In the genomic region with DNA sequence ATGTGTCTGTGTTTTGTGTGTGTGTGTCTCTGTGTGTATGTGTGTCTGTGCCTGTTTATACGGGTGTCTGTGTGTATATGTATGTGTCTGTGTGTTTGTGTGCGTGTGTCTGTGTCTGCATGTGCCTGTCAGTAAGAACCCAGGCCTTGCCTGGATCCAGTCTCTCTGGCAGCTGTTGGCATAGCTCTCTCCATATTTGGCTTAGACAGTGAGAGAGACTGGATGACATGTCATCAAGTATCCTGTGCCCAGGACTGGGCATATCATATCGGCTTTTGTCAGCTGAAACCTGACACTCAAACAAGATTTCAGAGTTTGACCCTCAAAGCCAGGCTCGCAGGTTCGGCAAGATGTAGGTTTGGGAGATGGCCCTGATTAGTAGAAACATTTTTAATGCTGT, we compare ENCODE assay signal across 13 mouse cellular contexts. TPM values are rescaled to one million over a fixed set of nuclear protein-coding genes. Genes with fewer than 3 reads are reported as not detected.
DNase-seq lines count a peak whose midpoint lies in the region; ATAC-seq and TF ChIP-seq lines count a peak whose summit lies in the region.
"Had no signal": no experiment of that assay in that cellular context is flagged by ENCODE, and none has a peak within 500 bp of the region (broad histone marks: within the 10 kb centered on the region; RNA-seq: fewer than 3 reads in every experiment).

No protein-coding gene starts in this region.

- H3K36me3 ChIP-seq in limb, embryonic 14.5 days (ENCODE audit: control insufficient read depth, insufficient read depth, low read length), result no peaks in the 10 kb centered on the region
- peaks cover 8% of the 10 kb centered on the region; the same call in 1 of the 2 replicates for H3K36me3 ChIP-seq in limb, embryonic 10.5 days
- peaks cover 20% of the 10 kb centered on the region; the same call in 1 of the 2 replicates for H3K36me3 ChIP-seq in midbrain, embryonic 10.5 days
- H3K36me3 ChIP-seq in forebrain, embryonic 13.5 days (ENCODE audit: poor library complexity, severe bottlenecking), result no peaks in the 10 kb centered on the region

- H3K27me3 ChIP-seq in limb, embryonic 14.5 days (ENCODE audit: control insufficient read depth, insufficient read depth, low read length), result no peaks in the 10 kb centered on the region
- H3K27me3 ChIP-seq in limb, embryonic 10.5 days (ENCODE audit: low read depth, poor library complexity, severe bottlenecking), result no peaks in the 10 kb centered on the region
- H3K27me3 ChIP-seq in midbrain, embryonic 10.5 days (ENCODE audit: low read depth, poor library complexity, severe bottlenecking), result no peaks in the 10 kb centered on the region
- H3K27me3 ChIP-seq in forebrain, embryonic 13.5 days, result no peaks in the 10 kb centered on the region

- no peaks in the 10 kb centered on the region for H3K9me3 ChIP-seq in limb, embryonic 14.5 days (ENCODE audit: control insufficient read depth, low read length)
- no peaks in the 10 kb centered on the region for H3K9me3 ChIP-seq in limb, embryonic 10.5 days (replicated peaks)
- H3K9me3 ChIP-seq in midbrain, embryonic 10.5 days (replicated peaks), result no peaks in the 10 kb centered on the region
- H3K9me3 ChIP-seq in forebrain, embryonic 13.5 days (replicated peaks), result no peaks in the 10 kb centered on the region

- H3K9ac ChIP-seq in limb, embryonic 14.5 days (ENCODE audit: low read depth, low read length, severe bottlenecking), result no peak overlapping the region
- H3K9ac ChIP-seq in forebrain, embryonic 13.5 days, result no peak overlapping the region

- DNase-seq in limb, embryonic 14.5 days (ENCODE audit: low spot score), result no peak
- DNase-seq in limb, embryonic 10.5 days (ENCODE audit: low spot score), result no peak
- peak; percentile 67 for DNase-seq in gastrocnemius, postnatal 25 days
- DNase-seq in heart, postnatal 10 days, result peak; percentile 66 to 81
- DNase-seq in skeletal muscle tissue, adult 2 months (ENCODE audit: low read depth, low spot score), result peak; percentile 71
- no peak for DNase-seq in midbrain, embryonic 10.5 days (ENCODE audit: low spot score)
- no peak for DNase-seq in urinary bladder, postnatal 36 days (ENCODE audit: low spot score in 2 of 2)
- DNase-seq: lung, postnatal 14 days; retina, postnatal 1 day had no signal

- H3K4me2 ChIP-seq in limb, embryonic 14.5 days (replicated peaks; ENCODE audit: low read depth, low read length, severe bottlenecking), result no peak overlapping the region
- no peak overlapping the region for H3K4me2 ChIP-seq in forebrain, embryonic 13.5 days

- H3K4me3 ChIP-seq in limb, embryonic 14.5 days (replicated peaks; ENCODE audit: low read length), result no peak overlapping the region
- H3K4me3 ChIP-seq in limb, embryonic 10.5 days, result no peak overlapping the region
- H3K4me3 ChIP-seq in midbrain, embryonic 10.5 days, result no peak overlapping the region
- no peak overlapping the region for H3K4me3 ChIP-seq in forebrain, embryonic 13.5 days

- ATAC-seq in limb, embryonic 14.5 days (ENCODE audit: low FRiP score, low read depth), result peak; percentile 43; the same call in 1 of the 2 replicates
- no peak for ATAC-seq in forebrain, embryonic 13.5 days

- TF ChIP-seq POLR2A in limb, embryonic 14.5 days (IDR thresholded peaks at IDR 0.05; ENCODE audit: borderline replicate concordance, extremely low read depth, insufficient read depth, insufficient read length), result no peak

- no peak overlapping the region for H3K27ac ChIP-seq in limb, embryonic 14.5 days (replicated peaks; ENCODE audit: low read depth, low read length)
- H3K27ac ChIP-seq in limb, embryonic 10.5 days, result no peak overlapping the region
- no peak overlapping the region for H3K27ac ChIP-seq in midbrain, embryonic 10.5 days (replicated peaks)
- no peak overlapping the region for H3K27ac ChIP-seq in forebrain, embryonic 13.5 days

- H3K4me1 ChIP-seq in limb, embryonic 14.5 days (ENCODE audit: control insufficient read depth, insufficient read depth, low read length), result peaks cover 13% of the 10 kb centered on the region; the same call in 1 of the 2 replicates
- peaks cover 32% of the 10 kb centered on the region for H3K4me1 ChIP-seq in limb, embryonic 10.5 days
- peaks cover 24% of the 10 kb centered on the region for H3K4me1 ChIP-seq in midbrain, embryonic 10.5 days
- peaks cover 17% of the 10 kb centered on the region for H3K4me1 ChIP-seq in forebrain, embryonic 13.5 days

- whole genome bisulfite sequencing in limb, embryonic 14.5 days, result 65% methylated on average over 5 of the region's 5 CpGs
- 74% methylated on average over 5 of the region's 5 CpGs for WGBS in limb, embryonic 10.5 days
- WGBS in midbrain, embryonic 10.5 days, result 82% methylated on average over 5 of the region's 5 CpGs
- WGBS in forebrain, embryonic 13.5 days, result 91% methylated on average over 5 of the region's 5 CpGs

- intact Hi-C loops in heart, postnatal 10 days (cut with DNase I), result no loop called here

RNA-seq across cellular contexts. Expression of a gene that starts 6.2 kb away (rescaled TPM):
- 86.1 and 88.5 TPM in 2 replicates for polyA plus RNA-seq in limb, embryonic 14.5 days (2012; rRNA removed)
- 114 and 117 TPM in 2 replicates for polyA plus RNA-seq in limb, embryonic 14.5 days (2014; fragmentation: Nextera tagmentation; extraction: Ambion mirVana)
- polyA plus RNA-seq in limb, embryonic 10.5 days (2016; fragmentation: Nextera tagmentation; extraction: Ambion mirVana), result 59.6 and 75.0 TPM in 2 replicates
- 100 to 1,000 TPM; 510 to 555 TPM for total RNA-seq in gastrocnemius, postnatal 25 days (2021)
- total RNA-seq in heart, postnatal 10 days (2021), result 100 to 1,000 TPM; 591 to 619 TPM
- polyA plus RNA-seq in midbrain, embryonic 10.5 days (2016; fragmentation: Nextera tagmentation; extraction: Ambion mirVana), result 76.3 and 86.3 TPM in 2 replicates
- 83.0 and 88.7 TPM in 2 replicates for polyA plus RNA-seq in forebrain, embryonic 13.5 days (2015; fragmentation: Nextera tagmentation; extraction: Ambion mirVana)

RNA-seq across cellular contexts. Expression of a gene that starts 15.7 kb away (rescaled TPM):
- polyA plus RNA-seq in limb, embryonic 14.5 days (2012; rRNA removed), result 110 and 133 TPM in 2 replicates
- polyA plus RNA-seq in limb, embryonic 14.5 days (2014; fragmentation: Nextera tagmentation; extraction: Ambion mirVana), result 201 and 209 TPM in 2 replicates
- polyA plus RNA-seq in limb, embryonic 10.5 days (2016; fragmentation: Nextera tagmentation; extraction: Ambion mirVana), result 187 and 191 TPM in 2 replicates
- total RNA-seq in gastrocnemius, postnatal 25 days (2021), result 10 to 100 TPM; 57.3 to 63.7 TPM
- total RNA-seq in heart, postnatal 10 days (2021), result 10 to 100 TPM; 88.6 to 91.5 TPM
- 181 and 185 TPM in 2 replicates for polyA plus RNA-seq in midbrain, embryonic 10.5 days (2016; fragmentation: Nextera tagmentation; extraction: Ambion mirVana)
- polyA plus RNA-seq in forebrain, embryonic 13.5 days (2015; fragmentation: Nextera tagmentation; extraction: Ambion mirVana), result 194 and 203 TPM in 2 replicates

RNA-seq across cellular contexts. Expression of a gene that starts 22.7 kb away (rescaled TPM):
- polyA plus RNA-seq in limb, embryonic 14.5 days (2012; rRNA removed), result not detected in 2 replicates
- not detected in 2 replicates for polyA plus RNA-seq in limb, embryonic 14.5 days (2014; fragmentation: Nextera tagmentation; extraction: Ambion mirVana)
- not detected in 2 replicates for polyA plus RNA-seq in limb, embryonic 10.5 days (2016; fragmentation: Nextera tagmentation; extraction: Ambion mirVana)
- not detected for total RNA-seq in gastrocnemius, postnatal 25 days (2021)
- total RNA-seq in heart, postnatal 10 days (2021), result not detected
- not detected in 2 replicates for polyA plus RNA-seq in midbrain, embryonic 10.5 days (2016; fragmentation: Nextera tagmentation; extraction: Ambion mirVana)
- not detected in 2 replicates for polyA plus RNA-seq in forebrain, embryonic 13.5 days (2015; fragmentation: Nextera tagmentation; extraction: Ambion mirVana)
- total RNA-seq: left cerebral cortex, adult 8-10 months had no signal
- polyA plus RNA-seq: brain, embryonic 14.5 days; stomach, embryonic 14.5 days had no signal

RNA-seq across cellular contexts. Expression of a gene that starts 56.2 kb away (rescaled TPM):
- 14.5 and 15.9 TPM in 2 replicates for polyA plus RNA-seq in limb, embryonic 14.5 days (2012; rRNA removed)
- polyA plus RNA-seq in limb, embryonic 14.5 days (2014; fragmentation: Nextera tagmentation; extraction: Ambion mirVana), result 28.5 and 34.1 TPM in 2 replicates
- polyA plus RNA-seq in limb, embryonic 10.5 days (2016; fragmentation: Nextera tagmentation; extraction: Ambion mirVana), result 33.8 and 34.0 TPM in 2 replicates
- total RNA-seq in gastrocnemius, postnatal 25 days (2021), result 10 to 100 TPM; 11.6 to 12.3 TPM
- total RNA-seq in heart, postnatal 10 days (2021), result 10 to 100 TPM; 12.4 to 15.9 TPM
- polyA plus RNA-seq in midbrain, embryonic 10.5 days (2016; fragmentation: Nextera tagmentation; extraction: Ambion mirVana), result 39.7 and 45.4 TPM in 2 replicates
- polyA plus RNA-seq in forebrain, embryonic 13.5 days (2015; fragmentation: Nextera tagmentation; extraction: Ambion mirVana), result 48.2 and 55.1 TPM in 2 replicates

Comparison
In these comparisons a context has a peak if more than half of its experiments do, and no peak if none do; other contexts are left out.
1. DNase-seq: peak in gastrocnemius, postnatal 25 days (single experiment), heart, postnatal 10 days (2 of 2) and skeletal muscle tissue, adult 2 months (single experiment); none in limb, embryonic 14.5 days (single experiment), limb, embryonic 10.5 days (single experiment), midbrain, embryonic 10.5 days (single experiment) and urinary bladder, postnatal 36 days (0 of 2).